Mouse (Mus musculus): ENCODE measurements around the gene Klhdc1. TPM values are rescaled to one million over a fixed set of nuclear protein-coding genes. Genes with fewer than 3 reads are reported as not detected.
A peak's percentile ranks its signal among the peaks of the same experiment; 100 is the strongest.

Klhdc1 gene
- total RNA-seq, 2 experiments from 2014 or later = 14.2 to 16.2 TPM

DNA sequence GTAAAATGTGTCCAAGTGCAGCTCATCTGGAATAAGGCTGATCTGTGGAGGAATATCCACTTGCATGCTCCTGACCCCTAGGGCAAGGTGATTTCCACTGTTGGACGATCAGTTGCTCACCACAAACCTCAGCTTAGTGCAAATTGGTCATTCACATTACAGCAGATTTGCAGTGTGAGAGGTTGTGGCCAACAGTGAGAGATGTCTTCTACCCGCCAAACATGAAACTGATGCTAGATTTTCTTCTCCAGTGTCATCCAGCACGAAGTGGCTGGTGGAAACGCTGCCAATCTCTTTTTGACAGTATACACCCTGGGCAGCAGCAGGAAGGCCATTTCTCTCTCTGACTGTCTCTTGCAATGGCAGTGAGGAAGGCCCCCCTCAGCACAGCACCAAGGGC, 54.7 kb downstream of the Klhdc1 start:
- no peak for DNase-seq (ENCODE audit: low spot score in 2 of 2)

DNA sequence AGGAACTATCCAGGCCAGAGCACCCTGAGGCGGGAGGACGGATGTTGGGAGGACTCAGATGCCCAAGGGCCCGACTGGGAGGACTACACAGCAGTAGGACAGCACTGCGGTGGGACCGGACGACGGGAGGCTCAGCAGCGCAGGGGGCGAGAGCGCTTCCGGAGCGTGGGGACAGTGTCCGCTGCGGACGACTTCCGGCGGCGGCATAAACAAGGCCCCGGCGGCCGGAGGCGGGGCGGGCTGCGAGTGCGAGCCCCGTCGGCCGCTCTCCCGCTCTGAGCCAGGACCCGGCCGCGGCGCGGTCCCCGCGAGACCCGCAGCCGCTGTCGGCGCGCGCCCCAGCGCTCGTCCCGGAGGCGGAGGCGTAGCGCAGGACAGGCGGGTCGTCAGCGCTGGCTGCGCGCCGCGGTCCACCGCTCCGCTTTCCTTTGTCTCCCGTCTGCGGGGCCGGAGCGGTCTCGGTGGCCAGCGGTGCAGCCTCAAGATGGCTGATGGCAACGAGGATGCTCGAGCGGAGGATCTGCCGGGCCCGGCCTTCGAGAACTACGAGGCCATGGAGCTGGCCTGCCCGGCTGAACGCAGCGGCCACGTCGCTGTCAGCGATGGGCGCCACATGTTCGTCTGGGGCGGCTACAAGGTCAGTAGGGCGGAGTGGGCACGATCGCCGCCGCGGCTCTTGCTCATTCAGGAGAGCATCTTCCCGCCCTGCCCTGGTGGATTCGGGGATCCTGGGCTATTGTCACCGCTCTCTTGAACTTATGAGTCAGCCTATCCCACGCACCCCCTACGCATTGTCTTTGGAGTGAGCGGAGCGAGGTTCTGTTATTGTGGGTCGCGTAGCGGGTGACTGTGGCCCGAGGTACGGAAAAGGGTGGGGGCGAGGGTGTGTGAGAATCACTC, 55.8 kb downstream of the Klhdc1 start, which contains the start of gene Klhdc2:
Gene Klhdc2 (plus strand): TSS at position 171 of the 900 bp plus-strand sequence.
- DNase-seq (ENCODE audit: low spot score in 2 of 2) = peak; percentile 86 to 91

GRCm38 (mm10) chr12:69297411-69298150, 56.6 kb downstream of the Klhdc1 start:
- DNase-seq (ENCODE audit: low spot score in 2 of 2) = no peak

DNA sequence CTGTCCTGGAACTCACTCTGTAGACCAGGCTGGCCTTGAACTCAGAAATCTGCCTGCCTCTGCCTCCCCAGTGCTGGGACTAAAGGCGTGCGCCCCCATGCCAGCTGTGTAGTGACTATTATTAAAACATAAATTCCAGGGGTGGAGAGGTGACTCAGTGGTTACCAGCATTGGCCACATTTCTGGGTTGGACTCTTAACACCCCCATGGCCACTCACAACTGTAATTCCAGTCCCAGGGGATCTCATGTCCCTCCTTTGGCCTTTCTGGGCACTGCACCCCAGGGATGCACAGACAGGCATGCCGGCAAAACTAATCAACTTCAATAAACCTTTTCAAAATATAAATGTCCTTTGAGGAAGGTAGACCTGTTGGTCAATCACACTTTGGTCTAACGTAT, 57.3 kb downstream of the Klhdc1 start:
- DNase-seq (ENCODE audit: low spot score in 2 of 2) = no peak

DNA sequence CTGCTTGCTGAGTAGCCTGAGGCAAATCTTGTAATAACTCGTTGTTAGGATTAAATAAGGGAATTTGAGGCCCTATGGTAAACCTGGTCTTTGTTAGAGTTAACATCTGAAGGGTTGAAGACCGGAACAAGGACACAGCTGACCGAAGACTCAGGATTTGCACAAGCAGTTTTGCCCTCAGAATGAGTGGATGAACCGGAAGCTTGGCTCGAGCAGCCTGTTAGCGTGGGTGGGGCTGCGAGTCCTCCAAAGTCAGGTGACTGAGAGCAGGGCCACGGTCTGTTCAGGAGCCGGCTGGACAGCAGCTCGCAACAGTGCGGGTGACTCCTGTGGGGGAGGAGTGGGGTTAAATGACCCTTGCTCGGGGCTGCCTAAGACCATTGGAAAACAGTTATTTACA, 58.3 kb downstream of the Klhdc1 start:
- DNase-seq (ENCODE audit: low spot score in 2 of 2) = no peak

- DNase-seq (ENCODE audit: low spot score in 2 of 2) = no peak
These were observed 58.9 kb downstream of the Klhdc1 start for GRCm38 (mm10) chr12:69299831-69300230.

DNA sequence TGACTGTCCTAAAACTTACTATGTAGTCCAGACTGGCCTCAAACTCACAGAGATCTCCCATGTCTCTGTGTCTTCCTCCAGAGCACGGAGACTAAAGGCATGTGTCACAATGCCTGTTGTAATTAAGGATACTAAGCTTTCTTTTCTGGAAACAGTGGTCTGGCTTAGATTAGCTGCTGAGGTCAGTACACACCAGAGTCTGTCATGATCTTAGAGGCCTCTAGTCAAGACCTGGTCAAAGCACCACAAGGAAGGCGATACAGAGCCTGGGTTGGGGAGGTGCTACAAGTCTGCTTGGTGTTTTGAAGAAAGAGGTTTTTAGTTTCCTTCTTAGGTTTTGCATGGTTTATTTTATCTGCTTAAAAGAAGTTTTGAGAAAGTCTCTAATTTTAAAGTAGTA, 59.4 kb downstream of the Klhdc1 start:
- DNase-seq (ENCODE audit: low spot score in 2 of 2) = no peak

- DNase-seq (ENCODE audit: low spot score in 2 of 2) = no peak
These were observed 61.2 kb downstream of the Klhdc1 start for GRCm38 (mm10) chr12:69302171-69302570.

DNA sequence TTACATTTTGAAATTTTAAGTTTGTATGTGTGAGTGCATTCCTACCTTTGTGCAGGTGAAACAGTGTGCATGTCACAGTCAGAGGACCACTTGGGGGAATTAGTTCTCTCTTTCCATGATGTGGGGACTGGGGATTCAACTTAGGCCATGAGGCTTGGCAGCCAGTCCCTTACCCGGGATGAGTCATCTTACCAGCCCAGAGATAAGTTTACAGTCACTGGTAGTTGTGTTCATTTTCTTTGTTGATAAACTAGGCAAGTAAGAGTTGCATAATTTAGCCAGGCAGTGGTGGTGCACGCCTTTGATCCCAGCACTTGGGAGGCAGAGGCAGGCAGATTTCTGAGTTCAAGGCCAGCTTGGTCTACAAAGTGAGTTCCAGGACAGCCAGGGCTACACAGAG, 63.1 kb downstream of the Klhdc1 start:
- no peak for DNase-seq (ENCODE audit: low spot score in 2 of 2)

- DNase-seq (ENCODE audit: low spot score in 2 of 2) = no peak
These were observed 65.4 kb downstream of the Klhdc1 start for GRCm38 (mm10) chr12:69306333-69306732.

GRCm38 (mm10) chr12:69309659-69310058, 68.7 kb downstream of the Klhdc1 start:
- DNase-seq (ENCODE audit: low spot score in 2 of 2) = no peak

DNA sequence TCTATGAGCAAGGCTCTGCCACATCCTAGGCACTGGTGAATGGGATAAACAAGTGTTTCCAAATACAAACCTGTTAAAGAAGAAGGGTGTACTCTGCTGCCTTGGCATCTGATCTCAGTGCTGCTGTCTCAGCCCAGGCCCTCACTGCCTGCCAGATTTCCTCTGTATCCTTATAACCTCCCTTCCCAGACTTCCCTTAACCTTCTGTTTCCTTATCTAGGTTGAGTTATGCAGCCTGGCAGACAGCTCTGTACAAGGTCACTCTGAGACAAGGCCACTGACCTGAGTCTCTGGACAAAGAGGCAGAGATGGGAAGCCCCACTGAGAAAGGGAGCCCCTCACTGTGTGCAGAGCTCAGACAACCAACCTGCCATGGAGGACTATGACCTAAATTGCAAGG, 77.5 kb downstream of the Klhdc1 start:
- no peak for DNase-seq (ENCODE audit: low spot score in 2 of 2)

GRCm38 (mm10) chr12:69331187-69331586, 90.2 kb downstream of the Klhdc1 start:
- DNase-seq (ENCODE audit: low spot score in 2 of 2) = no peak

DNA sequence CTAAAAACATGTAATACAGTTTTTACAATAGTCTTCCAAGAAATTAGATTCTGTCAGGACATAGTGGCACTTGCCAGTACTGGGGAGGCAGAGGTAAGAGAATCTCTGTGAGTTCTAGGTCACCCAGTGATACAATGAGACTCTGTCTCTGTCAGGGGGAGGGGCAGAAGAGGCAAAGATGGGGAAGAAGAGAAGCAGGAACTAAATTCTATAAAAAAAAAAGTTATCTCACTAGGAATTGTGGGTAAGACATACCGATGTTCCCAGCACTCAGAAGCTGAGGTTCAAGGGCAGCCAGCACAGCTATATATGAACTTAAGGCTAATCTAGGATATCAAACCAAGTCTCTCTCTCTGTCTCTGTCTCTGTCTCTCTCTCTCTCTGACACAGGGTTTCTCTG, 91.2 kb downstream of the Klhdc1 start:
- no peak for DNase-seq (ENCODE audit: low spot score in 2 of 2)

- peak in 1 of 2 experiments; percentile 24 for DNase-seq (ENCODE audit: low spot score in 2 of 2)
These were observed 92.6 kb downstream of the Klhdc1 start for GRCm38 (mm10) chr12:69333547-69333946.

Other genes with a start within 250 kb of the Klhdc1 start
- 1,000 to 10,000 TPM; 1,110 to 1,201 TPM for gene Rps29, start 82.0 kb upstream of the Klhdc1 start, total RNA-seq (2021)
- gene Lrr1, start 72.4 kb upstream of the Klhdc1 start, total RNA-seq (2021) = under 1 TPM; 0.80 to 0.85 TPM
- gene Rpl36al, start 57.1 kb upstream of the Klhdc1 start, total RNA-seq (2021) = 100 to 1,000 TPM; 243 to 248 TPM
- gene Mgat2, start 57.0 kb upstream of the Klhdc1 start, total RNA-seq (2021) = 10 to 100 TPM; 34.9 to 35.3 TPM
- 1 to 10 TPM; 4.0 to 6.5 TPM for gene Gm49383, start 44.1 kb upstream of the Klhdc1 start, total RNA-seq (2021)
- 1 to 10 TPM; 2.5 to 2.6 TPM for gene Dnaaf2, start 42.7 kb upstream of the Klhdc1 start, total RNA-seq (2021)
- gene Gm49384, start 36.9 kb upstream of the Klhdc1 start, total RNA-seq (2021) = 1 to 10 TPM; 6.5 TPM
- gene Pole2, start 13.0 kb upstream of the Klhdc1 start, total RNA-seq (2021) = 1 to 10 TPM; 1.0 to 1.3 TPM
- 100 to 1,000 TPM; 132 to 134 TPM for gene Klhdc2, start 55.5 kb downstream of the Klhdc1 start, total RNA-seq (2021)
- 10 to 100 TPM; 44.7 to 52.6 TPM for gene Nemf, start 116.0 kb downstream of the Klhdc1 start, total RNA-seq (2021)
- 10 to 100 TPM; 64.8 to 69.0 TPM for gene Arf6, start 131.0 kb downstream of the Klhdc1 start, total RNA-seq (2021)
- gene Gm9887, start 131.3 kb downstream of the Klhdc1 start, total RNA-seq (2021) = 1 to 10 TPM; 1.2 to 1.5 TPM

Data from layer of hippocampus, postnatal 10 days (tissue).